Mouse (Mus musculus) regulatory T cell (primary cell): ENCODE measurements at regions not wholly inside any gene's neighbourhood (a gene's known extent, or its start where the extent isn't known, plus 50 kb on each side); places are given as distances from the start of the nearest gene placed in this dataset.

ENCODE experiments used
- in situ Hi-C: fragments of 300-600 bp; cut with MboI, MseI; formaldehyde crosslinking; loops from one replicate; pipeline ENCODE4 v1.15.1; 2025; ENCODE audit warnings: high pct_unique_total_duplicates

DNA sequence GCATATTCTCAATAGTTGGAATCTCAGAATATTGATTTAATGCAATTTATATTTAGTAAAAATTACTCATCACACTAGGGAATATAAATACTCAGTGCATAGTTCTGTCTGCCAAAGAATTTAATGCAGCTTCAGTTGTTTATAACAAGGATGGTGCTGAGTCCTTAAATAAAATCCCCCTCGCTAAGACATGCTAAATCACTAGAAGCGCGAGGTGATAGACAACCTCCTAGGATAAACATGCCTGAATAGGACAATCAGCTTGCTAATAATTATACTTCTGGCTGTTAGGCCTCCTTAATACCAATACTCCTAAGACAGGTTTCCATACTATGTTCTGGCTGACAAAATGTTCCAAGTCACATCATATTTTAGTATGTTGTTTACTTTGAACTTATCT is 3650.0 kb downstream of the 9330182O14Rik start:
- in situ Hi-C loops, result no loop called here

DNA sequence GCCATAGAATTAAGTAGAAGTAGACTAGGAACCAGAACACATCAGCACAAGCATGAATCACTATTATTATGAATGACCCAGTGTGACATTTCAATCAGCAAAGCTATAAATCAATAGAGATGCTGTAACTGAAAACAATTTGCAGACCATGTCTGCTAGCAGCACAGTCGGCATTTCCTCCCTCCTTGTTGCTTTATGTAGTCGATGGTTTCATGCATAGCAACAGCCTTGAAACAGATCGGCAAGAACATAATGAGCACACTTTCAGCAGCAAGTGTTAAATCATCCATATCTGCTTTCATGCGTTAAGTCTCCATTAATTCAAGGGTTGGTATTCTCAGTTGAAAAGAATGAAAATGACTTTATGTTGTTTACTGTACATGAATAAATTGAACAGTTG is 3669.2 kb downstream of the 9330182O14Rik start:
- in situ Hi-C loops, result no loop called here
